Mouse (Mus musculus) right cerebral cortex, adult 18-20 months (tissue): ENCODE results near the gene Mavs.
"Not testable (repeated sequence)": the region's sequence is repeated elsewhere in the genome, so short reads cannot be mapped to it uniquely, and the experiment has no call there.

Experiments
- DNase-seq: peaks from one replicate; pipeline ENCODE4 v3.0.0; 2022; ENCODE audit warnings: mixed read lengths

Gene Mavs

DNA sequence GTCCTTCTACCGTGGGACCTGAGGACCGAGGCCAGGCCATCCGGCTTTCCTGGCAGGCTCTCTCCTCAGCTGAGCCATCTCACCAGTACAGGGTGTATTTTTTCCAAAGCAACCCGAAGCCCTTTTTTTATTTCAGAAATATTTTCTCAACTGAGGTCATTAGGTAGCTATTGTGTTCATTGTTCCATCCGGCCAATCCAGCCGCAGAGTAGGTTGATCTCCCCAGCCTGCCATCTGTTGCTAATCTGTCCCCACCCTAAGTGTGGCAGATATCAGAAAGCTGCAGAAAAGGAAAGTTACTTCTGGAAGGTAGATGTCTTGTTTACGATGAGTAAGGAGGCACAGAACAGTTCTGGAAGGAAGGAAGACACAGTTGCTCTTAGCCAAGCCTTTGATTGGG is 20.1 kb upstream of the Mavs start:
- DNase-seq, result no peak

DNA sequence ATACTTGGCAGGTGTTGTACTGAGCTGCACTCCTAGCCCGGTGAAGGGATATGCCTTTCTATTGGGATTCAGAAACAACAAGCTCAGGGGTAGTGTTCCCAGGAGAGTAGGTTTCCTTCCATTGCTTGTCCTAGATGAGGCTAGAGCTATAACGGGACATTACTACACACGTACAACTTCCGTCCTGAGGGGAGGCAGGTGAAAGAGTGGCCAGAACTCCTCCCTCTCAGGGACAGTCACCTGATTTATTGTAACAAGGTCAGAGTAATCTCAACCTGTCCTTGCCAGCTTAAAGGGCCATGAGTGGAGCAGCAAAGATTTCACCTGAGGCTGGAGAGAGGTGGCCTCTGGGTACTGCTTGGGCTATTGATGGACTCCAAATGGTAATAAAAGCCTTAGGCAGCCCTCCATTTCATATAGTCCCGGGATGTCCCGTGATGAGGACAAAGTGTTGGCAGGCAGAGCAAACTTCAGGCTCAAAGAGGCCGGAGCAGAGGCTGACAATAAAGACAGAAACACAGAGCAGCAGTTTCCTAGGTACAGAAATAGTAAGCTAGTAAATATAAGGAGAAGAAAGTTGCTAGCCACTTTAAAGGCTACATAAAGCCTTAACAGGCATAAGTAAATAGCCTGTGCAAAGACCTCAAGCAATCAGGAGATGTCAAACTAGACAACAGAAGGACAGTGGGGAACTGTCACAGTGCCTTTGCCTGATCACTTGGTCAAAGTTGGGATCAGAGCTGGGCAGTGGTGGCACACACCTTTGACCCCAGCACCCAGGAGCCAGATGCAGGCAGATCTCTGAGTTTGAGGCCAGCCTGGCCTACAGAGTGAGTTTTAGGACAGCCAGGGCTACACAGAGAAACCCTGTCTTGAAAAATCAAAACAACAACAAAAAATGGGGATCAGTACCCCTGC is 17.7 kb upstream of the Mavs start:
- DNase-seq, result no peak

DNA sequence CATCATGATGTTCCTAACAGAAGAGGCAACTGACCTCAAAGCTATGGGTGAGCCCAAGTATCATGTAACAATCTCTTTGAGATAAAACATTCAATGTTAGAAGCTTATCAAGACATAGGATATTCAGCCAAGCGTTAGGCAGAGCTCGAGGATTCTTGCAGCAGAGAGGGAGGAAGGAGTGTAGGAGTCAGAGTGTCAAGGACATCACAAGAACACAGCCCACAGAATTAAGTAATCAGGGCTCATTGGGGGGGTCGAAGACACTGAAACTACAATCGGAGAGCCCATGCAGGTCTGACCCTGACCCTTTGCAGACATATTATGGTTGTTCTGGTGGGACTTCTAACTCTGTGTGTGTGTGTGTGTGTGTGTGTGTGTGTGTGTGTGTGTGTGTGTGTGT is 13.8 kb upstream of the Mavs start:
- no peak for DNase-seq

DNA sequence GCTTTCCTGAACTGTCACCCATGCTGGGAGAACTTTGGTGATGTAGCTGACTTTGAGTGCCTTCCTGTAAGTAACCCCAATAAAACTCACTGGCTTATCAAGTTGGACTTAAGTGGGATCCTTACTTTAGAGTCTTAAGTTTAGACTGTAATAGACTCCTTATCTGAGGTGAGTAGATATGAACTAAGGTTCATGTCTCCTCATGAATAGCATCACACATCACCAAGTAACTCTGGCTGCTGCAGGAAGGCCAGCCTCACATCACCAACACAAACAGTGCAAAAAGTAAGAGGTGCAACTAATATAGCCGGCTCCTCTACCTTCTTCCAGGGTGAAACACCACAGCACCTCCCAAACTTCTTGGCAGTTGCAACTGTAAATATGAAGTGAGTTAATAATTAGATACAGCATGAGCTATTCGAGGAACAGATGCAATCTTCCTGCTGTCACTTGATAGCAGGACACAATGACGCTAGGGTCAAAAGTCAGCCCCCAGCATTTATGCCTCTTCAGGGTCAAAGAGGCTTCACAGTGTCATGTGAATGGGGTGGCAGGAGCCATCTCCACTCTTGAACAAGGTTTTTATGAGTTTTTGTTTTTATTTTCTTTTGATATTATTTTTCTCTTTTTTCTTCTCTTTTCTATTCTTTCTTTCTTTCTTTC is 11.9 kb upstream of the Mavs start:
- no peak for DNase-seq

DNA sequence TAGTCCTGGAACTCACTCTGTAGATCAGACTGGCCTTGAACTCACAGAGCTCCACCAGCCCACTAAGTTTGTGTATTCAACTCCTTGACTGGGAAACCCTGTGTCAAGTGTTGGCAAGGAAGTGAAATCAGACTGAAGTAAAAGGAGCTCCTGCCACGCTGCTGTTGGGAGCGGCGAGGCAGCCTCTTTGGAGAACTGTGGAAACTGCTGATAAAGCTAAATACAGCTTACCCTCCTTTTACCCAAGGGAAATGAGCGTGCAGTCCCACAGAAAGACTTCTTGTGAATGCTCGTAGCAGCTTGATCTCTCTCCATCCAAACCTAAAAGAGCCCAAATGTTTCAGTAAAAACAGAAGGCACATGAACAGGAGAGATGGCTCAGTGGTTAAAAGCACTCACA is 11.3 kb upstream of the Mavs start:
- no peak for DNase-seq

DNA sequence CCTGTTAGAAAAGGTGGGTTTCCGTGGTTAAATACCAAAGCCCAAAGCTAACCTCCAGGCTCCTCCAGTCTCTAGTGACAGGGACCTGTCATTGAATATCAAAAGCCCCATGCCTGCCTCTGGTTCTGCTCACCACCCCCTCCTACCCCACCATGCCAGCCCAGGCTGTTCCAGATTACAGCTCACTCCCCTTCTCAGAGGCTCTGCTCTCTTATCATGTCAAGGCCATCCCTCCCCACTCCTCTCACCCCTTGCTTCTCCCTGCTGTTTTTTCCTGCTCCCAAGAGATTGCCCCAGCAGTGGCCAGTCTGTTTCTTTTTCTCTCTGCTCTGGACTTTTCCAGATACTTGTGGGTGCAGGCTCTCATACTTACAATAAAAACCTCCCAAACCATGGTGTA is 10.3 kb upstream of the Mavs start:
- no peak for DNase-seq

DNA sequence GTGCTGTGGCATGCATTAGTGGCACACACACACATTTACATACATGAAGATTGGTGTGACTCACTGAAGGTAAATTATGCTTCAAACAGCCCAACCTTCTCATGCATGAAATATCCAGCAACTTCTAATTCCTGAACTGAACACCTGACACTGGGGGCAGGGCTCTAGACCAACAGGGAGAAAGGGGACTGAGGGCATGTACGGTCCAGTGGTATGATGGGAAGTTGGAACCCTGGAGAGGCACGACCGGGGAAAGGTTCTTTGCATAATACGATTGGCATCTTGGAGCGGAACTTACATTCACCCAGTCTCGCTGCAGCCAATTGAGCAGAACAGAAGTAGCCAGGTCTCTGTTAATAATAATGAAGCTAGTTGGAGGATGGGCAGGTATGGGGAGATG is 8.7 kb upstream of the Mavs start:
- DNase-seq, result no peak

DNA sequence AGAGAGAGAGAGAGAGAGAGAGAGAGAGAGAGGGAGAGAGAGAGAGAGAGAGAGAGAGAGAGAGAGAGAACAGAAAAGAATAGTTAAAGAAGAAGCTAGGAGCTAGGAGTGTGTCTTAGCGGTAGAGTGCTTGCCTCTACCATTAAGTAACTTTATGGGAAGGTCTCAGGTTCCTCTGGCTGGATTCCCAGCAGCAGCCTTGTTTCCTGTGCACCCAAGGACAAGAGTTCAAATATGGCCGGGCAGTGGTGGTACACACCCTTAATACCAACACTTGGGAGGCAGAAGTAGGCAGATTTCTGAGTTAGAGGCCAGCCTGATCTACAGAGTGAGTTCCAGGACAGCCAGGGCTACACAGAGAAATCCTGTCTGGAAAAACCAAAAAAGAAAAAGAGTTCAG is 7.2 kb upstream of the Mavs start:
- DNase-seq, result not testable (repeated sequence)

DNA sequence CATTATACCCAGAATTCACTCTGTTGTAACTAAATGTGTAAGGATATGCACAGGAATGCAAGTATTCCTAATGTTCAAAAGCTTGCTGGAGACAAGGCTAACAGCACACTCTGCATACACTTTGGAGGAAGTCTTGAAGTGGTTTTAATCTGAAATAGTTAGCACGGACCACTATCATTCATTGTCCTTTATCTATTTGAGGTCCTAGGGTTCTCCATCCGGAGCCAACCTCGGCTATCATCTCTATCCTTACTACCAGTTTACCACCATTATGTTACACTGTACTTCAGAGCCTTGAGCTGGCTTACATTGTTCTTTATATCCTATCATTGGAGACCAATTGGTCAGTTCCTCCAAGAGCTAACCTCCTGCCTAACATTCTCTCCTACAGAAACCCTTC is 6.6 kb upstream of the Mavs start:
- no peak for DNase-seq

DNA sequence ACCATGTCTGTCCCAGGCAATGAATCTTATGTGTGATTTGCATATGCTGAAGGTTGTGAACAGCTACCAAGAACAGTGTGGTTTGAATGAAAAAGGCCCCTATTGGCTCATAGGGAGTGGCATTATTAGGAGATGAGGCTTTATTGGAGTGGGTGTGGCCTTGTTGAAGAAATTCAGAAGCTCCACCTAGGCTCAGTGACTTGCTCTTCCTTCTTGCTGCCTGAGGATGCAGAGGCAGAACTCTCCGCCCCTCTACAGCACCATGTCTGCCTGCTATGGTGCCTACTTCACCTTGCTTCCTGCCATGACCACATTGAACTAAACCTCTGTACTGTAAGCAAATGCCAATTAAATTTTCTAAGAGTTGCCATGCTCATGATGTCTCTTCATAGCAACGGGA is 1.3 kb upstream of the Mavs start:
- DNase-seq, result no peak

DNA sequence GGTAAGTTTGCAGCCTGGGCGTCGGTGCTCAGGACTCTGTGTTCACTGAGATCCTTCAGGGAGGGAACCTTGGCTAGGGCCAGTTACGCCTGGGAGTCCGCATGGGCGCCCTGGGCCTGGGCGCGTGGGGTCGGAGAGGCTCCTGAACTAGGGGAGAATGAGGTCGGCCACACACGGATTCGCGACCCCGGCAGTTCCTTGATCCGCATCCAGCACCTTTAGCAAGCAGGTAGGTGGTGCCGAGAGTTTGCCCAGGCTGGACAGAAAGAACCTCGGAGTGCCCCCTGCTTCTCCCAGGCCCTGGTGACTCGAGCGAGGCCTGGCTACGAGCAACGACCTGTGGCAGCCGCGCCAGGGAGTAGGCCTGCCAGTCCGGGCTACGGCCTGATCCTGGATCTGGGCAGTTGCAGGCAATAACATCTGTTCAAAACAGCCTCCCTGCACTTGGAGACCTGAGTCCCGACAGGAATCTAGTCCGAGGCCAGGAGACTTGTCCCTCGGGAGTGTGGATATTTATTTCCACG is 326 bp downstream of the Mavs start:
- no peak for DNase-seq

DNA sequence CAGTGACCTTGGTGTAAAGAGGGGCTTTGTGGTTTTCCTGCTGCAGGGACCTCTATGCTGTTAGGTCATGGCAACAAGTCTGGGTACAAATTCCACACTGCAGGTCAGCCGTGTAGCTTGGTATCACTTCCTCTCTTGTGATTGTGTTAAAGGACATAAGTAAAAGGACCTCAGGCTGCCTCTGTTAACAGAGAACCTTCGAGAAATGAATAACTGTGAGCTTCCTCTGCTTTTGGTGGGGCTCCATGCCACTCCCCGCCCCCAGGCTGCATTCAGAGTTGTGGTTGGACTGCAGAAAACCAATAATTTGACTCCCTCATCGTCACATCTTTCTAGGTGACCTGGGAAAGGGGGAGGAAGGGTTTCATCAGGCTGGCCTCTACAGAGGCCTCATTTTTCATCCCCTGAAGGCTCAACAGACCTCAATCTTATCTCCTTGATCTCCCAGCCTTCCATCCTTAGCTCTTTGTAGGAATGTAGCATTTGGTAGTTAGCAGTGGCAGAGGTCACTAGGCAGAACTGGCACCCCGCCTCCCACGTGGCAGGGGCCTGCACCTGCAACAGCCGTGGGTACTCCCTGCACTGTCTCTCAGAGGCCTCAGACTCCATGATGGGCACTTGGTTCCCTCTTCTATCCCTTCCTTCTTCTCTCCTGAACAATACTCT is 1.2 kb downstream of the Mavs start:
- no peak for DNase-seq

DNA sequence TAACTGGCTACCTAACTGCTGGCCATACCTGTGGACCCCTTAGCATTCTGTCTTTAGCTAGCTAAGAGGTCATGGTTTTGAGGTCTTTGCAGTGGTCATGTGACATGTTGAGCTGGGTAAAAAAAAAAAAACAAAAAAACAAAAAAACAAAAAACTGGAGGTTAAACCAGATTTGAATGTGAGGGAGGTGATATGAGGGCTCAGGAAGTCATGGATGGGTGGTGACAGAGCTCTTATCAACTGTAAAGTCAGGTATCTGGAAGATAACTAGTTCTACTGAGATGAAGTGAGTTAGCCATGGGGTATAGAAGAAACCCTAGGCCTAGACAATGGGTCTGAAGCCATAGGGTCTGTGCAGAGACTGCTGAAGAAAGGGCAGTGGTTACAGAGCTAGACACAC is 8.3 kb downstream of the Mavs start:
- DNase-seq, result no peak

DNA sequence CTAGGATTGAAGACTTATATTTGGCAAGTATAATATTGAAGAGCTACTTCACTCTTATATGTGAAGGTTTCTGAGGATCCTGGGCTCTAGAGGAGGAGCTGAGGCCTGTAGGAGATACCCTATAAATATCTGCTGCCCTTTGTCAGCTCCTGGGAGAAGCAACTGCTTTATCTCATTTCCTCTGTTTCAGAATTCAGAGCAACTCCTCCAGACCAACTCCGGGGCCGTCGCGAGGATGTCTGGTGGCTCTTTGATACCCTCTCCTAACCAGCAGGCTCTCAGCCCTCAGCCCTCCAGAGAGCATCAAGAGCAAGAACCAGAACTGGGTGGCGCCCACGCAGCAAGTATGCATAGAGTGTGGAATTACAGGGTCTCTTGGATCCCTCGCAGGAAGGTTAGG is 9.1 kb downstream of the Mavs start:
- DNase-seq, result no peak

DNA sequence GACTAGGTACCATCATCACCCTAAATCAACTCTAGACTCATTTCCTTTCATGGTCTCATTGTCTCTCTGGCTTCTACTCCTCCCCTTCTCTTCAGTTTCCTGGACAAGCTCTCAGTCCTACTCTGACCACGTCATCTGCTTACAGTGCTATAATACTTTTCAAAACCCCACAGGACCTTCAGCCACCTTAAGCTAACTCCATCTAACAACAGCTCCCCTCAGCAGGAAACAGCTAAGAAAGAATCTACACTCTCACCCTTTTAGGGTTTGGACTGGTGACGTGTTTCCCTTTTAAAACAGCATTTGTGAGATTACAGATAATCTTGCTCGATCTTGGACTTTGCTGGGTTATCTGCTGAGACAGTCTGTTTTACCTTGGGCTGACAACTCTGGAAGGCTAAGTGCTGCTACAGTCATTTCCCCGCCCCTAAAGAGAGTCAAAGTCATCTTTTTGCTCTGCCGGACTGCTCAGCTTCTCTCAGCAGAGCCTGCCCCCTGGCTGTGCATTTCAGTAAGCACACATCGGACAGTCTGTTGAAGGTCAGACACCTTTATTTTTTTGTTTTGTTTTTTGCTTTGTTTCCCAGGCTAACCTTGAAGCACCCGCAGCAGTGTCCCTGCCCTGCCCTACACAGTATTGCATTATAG is 19.9 kb downstream of the Mavs start:
- DNase-seq, result no peak

DNA sequence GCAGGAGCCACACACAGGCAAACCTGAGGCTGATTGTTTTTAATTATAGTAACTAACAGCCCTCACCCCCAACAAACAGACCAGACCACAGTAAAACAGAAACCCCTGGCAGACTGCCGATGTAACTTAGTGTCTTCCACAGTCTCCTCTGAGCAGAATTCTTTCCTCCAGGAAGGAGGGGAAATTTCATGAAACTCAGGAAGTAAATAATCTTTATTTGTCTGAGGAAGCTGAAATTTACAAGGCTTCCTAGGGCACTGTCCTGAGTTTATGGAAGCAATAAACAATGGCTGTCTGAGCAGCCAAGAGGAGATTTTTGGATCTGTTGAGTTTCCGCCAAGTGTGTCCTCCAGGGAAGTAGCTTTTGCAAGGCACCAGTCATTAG is 20.5 kb downstream of the Mavs start:
- DNase-seq, result no peak

DNA sequence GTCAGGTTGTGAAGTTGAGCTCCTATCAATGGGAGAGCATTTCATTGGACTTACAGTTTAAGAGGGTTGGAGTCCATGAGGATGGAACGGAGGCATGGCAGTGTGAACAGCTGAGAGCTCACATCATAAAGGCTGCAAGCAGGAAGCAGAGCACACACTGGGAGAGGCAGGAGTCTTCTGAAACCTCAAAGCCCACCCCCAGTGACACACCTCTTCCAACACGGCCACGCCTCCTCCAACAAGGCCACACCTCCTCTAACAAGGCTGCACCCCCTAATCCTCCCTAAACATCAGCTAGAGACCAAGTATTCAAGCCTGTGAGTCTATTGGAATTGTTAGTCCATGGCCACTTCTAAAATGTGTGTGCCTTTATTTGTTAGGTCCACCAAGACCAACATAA is 21.9 kb downstream of the Mavs start:
- DNase-seq, result no peak

DNA sequence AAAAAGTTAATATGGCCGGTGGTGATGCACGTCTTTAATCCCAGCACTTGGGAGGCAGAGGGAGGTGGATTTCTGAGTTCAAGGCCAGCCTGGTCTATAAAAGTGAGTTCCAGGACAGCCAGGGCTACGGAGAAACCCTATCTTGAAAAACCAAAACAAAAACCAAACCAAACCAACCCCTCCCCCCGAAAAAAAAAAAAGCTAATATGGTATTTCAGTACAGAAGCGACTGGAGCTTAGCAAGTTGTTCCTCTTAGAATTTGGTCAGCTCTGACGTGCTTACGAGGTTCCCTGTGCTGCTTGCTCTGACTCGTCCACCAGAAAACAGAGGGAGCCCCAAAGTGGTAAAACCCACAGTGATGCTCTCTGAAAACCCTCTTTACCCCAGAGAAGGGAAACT is 24.8 kb downstream of the Mavs start:
- DNase-seq, result no peak

DNA sequence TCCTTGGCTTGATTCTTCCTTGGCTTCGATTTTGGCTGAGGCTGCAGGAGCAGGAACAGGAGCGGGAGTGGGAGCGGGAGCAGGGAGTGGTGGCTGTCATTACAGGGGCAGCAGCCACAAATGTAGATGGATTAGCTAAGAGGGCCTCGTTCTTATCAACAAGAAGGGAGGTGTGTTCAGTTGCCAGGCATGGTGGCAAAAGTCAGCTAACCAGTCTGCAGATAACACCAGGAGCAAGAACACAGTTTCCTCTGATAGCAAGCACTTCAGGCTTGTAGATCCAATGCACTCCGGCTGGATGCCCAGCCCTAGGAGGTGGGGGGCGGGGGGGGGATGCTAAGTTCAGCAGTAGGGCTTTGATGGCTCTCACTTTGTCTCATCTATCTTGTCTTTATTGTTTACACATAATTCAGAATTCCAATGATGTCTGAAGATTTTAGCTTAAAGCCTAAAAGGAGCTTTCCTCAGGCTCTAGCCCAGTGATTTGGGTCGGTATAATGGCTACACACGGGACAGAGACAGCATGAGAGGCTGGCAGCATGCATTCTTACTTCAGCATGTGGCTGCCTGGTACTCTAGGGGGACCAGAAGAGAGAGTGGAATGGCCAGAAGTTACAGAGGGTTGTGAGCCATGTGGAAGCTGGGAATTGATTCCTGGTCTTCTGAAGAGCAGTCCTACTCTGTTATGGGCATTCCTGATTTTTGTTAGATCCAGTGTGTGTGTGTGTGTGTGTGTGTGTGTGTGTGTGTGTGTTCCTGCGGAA is 26.9 kb downstream of the Mavs start:
- no peak for DNase-seq

DNA sequence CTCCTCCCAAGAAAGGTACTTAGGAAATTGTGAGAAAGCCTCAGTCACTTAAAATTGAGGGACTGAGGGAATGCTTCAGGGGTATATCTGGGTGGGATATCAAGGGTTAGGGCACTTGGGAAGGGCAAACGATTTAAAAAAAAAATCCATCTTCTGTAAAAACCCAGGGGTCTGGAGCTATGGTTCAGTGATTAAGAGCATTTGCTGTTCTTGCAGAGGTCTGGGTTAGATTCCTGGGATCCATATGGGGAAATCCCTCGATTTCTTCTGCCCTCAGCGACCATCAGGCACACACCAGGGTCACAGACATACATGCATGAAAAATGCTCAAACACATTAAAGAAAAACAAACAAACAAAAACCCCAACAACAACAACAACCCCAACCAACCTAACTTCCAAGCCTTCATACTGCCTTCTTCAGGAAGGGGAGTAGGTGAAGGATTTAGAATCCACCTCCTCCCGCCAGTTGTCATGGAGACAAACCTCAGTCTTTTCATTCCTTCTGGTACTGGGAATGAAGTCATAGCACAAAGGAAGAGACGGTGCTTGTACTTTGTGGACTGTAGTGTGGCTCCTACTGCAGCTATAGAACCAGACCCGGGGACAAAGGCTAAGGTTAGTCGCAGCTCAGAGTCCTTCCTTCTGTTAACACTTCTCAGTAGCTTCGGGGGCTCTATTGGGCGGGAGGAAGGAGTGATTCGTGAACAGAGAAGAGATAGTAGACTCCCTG is 27.8 kb downstream of the Mavs start:
- peak; percentile 60 for DNase-seq

DNA sequence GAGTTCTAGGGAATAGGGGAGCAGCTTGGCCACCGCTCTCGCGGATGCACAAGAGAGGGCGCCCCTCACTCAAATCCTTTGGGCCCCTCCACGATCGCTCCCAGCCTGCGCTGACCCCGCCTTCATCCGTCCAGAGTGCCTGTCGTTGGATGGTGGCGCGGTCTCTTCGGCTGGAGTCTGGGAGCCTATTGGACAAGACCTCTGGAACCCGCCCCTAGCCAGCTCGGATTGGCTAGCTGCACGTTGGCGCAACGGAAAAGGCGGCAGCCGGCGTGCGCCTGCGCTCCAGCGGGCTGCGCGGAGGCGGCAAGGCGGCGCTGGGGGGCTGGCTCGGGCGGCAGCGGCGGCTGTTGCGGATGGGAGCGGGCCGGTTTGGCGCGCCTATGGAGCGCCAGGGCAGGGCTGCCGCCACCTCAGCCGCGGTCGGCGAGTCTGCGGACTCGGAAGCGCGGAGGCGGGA is 28.4 kb downstream of the Mavs start, which contains the start of gene Pank2:
TSS of gene Pank2 (plus strand) at position 283 of the 460 bp plus-strand sequence.
- DNase-seq, result peak; percentile 99
